Mouse (Mus musculus) ES-E14 (cell line): ENCODE results near the gene Zcchc8.

Experiments
- CHD2 ChIP-seq: IDR thresholded peaks from 2 replicates; pipeline ENCODE4 v1.6.1; 2014; ENCODE audit warnings: mild to moderate bottlenecking, low read depth, low read length, inconsistent platforms
- HCFC1 ChIP-seq: IDR thresholded peaks from 2 replicates; pipeline ENCODE4 v1.6.1; 2012; ENCODE audit warnings: low read length, inconsistent platforms, borderline replicate concordance; ENCODE audit not compliant: insufficient read depth
- MAFK ChIP-seq: IDR thresholded peaks from 2 replicates; pipeline ENCODE4 v1.6.1; 2014; ENCODE audit warnings: mild to moderate bottlenecking, low read depth, low read length, inconsistent platforms; ENCODE audit not compliant: insufficient read depth
- ZC3H11A ChIP-seq: IDR thresholded peaks from 2 replicates; pipeline ENCODE4 v1.6.1; 2012; ENCODE audit warnings: low read depth, mild to moderate bottlenecking, inconsistent platforms, low read length, borderline replicate concordance
- ZNF384 ChIP-seq: IDR thresholded peaks from 2 replicates; pipeline ENCODE4 v1.6.1; 2012; ENCODE audit warnings: low read depth, low read length, inconsistent platforms

DNA sequence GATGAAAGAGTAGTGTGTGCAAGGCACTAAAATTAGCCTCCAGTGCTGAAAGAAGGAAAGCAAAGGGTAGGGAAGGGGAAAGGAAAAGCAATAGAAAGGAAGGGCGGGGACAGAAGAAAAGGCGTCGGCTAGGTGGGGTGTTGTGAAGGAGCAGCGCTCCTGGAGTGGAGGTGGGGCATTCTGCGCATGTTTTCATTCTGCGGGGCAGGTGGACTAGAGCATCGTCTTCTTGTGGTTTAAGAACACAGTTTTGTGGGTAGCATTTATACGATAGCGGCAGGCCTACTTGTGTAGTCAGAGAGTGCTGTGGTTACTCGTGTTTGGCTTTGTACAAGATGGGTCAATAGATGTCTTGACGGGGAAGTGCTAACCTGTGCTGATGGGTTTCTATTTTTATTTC lies 44.6 kb upstream of the Zcchc8 start:
- TF ChIP-seq HCFC1 (no peak), CHD2 (no peak), ZNF384 (no peak), ZC3H11A (no peak), MAFK (no peak)
